In genomic region chr19:8819596-8820423, GRCm38 (mm10) we compare ENCODE assay signal across 8 mouse cellular contexts. TPM values are rescaled to one million over a fixed set of nuclear protein-coding genes. Genes with fewer than 3 reads are reported as not detected.
A peak's percentile ranks its signal among the peaks of the same experiment; 100 is the strongest.
DNase-seq lines count a peak whose midpoint lies in the region; ATAC-seq lines count a peak whose summit lies in the region.

Gene Hnrnpul2, plus strand, starts transcription at chr19:8820010.

- DNase-seq in embryo, embryonic 10 days (ENCODE audit: low spot score), result peak; percentile 99
- DNase-seq in gastrocnemius, postnatal 10 days, result peak; percentile 99
- peak; percentile 99 for DNase-seq in induced T-regulatory cell, adult 2 months (ENCODE audit: low read depth)
- DNase-seq in left cerebral cortex, adult 9 months (ENCODE audit: low spot score in 2 of 2), result peak; percentile 97 to 99
- peak; percentile 98 for DNase-seq in right cerebral cortex, postnatal 14 days
- peak; percentile 94 to 98 for DNase-seq in urinary bladder, postnatal 36 days (ENCODE audit: low spot score in 2 of 2)

- peak; percentile 81 for ATAC-seq in activated CD4-positive, CD25-positive, alpha-beta regulatory T cell, adult 4 months
- ATAC-seq in megakaryocyte progenitor cell, adult 5-6 weeks (replicated peaks; ENCODE audit: poor library complexity), result peak; percentile 81

RNA-seq across cellular contexts. Expression of gene Hnrnpul2, which starts in this region (rescaled TPM):
- polyA plus RNA-seq in activated CD4-positive, CD25-positive, alpha-beta regulatory T cell, adult 4 months (2017; shearing (Covaris generic)), result 1 to 10 TPM; 6.0 to 6.1 TPM
- 10 to 100 TPM; 42.2 to 47.8 TPM for total RNA-seq in gastrocnemius, postnatal 10 days (2021)
- 56.7 and 59.5 TPM in 2 replicates for total RNA-seq in megakaryocyte progenitor cell, adult 5-6 weeks (2015)
- total RNA-seq in megakaryocyte progenitor cell, adult 5-6 weeks (2017), result 64.7 and 77.8 TPM in 2 replicates

Comparison
In these comparisons a context has a peak if more than half of its experiments do, and no peak if none do; other contexts are left out.
1. Peak in every context shown above with its lines: DNase-seq and ATAC-seq.